In the genomic region with DNA sequence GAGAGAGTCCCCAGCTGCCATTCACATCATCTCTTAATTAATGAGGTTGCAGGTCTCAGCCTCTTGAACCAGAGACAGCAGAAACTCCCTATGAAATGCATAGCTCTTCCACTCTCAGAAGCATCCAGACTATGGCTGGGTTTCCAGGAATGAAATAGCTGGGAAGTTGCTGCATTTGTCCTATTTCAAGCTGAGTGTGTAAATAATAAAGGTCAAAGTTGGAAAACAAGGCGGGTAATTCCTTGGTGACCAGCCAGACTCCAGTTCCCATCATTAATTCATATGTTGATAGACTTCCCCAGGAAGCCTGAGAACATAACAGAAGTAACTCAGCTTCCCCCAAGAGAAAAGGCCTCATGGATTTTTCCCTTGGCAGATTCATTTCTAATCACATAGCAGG, we compare ENCODE assay signal across 14 mouse cellular contexts.
A peak's percentile ranks its signal among the peaks of the same experiment; 100 is the strongest.
DNase-seq lines count a peak whose midpoint lies in the region; ATAC-seq and TF ChIP-seq lines count a peak whose summit lies in the region.
"Had no signal": no experiment of that assay in that cellular context is flagged by ENCODE, and none has a peak within 500 bp of the region (broad histone marks: within the 10 kb centered on the region; RNA-seq: fewer than 3 reads in every experiment).

No protein-coding gene starts in this region.

- peaks cover 17% of the 10 kb centered on the region; the same call in 1 of the 2 replicates for H3K4me1 ChIP-seq in limb, embryonic 14.5 days (ENCODE audit: control insufficient read depth, insufficient read depth, low read length)
- peaks cover 40% of the 10 kb centered on the region for H3K4me1 ChIP-seq in limb, embryonic 10.5 days

- H3K4me2 ChIP-seq in limb, embryonic 14.5 days (replicated peaks; ENCODE audit: low read depth, low read length, severe bottlenecking): no peak overlapping the region

- intact Hi-C loops in gastrocnemius, postnatal 14 days (cut with DNase I; ENCODE audit: low total_unique reads): no loop called here

- H3K4me3 ChIP-seq in limb, embryonic 14.5 days (replicated peaks; ENCODE audit: low read length): no peak overlapping the region
- H3K4me3 ChIP-seq in limb, embryonic 10.5 days: no peak overlapping the region
- H3K4me3 ChIP-seq: forebrain, embryonic 10.5 days; myocyte had no signal

- no peaks in the 10 kb centered on the region for H3K36me3 ChIP-seq in limb, embryonic 14.5 days (ENCODE audit: control insufficient read depth, insufficient read depth, low read length)
- no peaks in the 10 kb centered on the region for H3K36me3 ChIP-seq in limb, embryonic 10.5 days
- H3K36me3 ChIP-seq: forebrain, embryonic 10.5 days had no signal

- H3K9me3 ChIP-seq in limb, embryonic 14.5 days (ENCODE audit: control insufficient read depth, low read length): no peaks in the 10 kb centered on the region
- no peaks in the 10 kb centered on the region for H3K9me3 ChIP-seq in limb, embryonic 10.5 days (replicated peaks)
- H3K9me3 ChIP-seq: forebrain, embryonic 10.5 days had no signal

- ATAC-seq in limb, embryonic 14.5 days (ENCODE audit: low FRiP score, low read depth): no peak
- no peak for ATAC-seq in CD4-positive, CD25-positive, alpha-beta regulatory T cell, adult 4 months

- TF ChIP-seq POLR2A in limb, embryonic 14.5 days (IDR thresholded peaks at IDR 0.05; ENCODE audit: borderline replicate concordance, extremely low read depth, insufficient read depth, insufficient read length): no peak

- H3K27ac ChIP-seq in limb, embryonic 14.5 days (replicated peaks; ENCODE audit: low read depth, low read length): no peak overlapping the region
- H3K27ac ChIP-seq in limb, embryonic 10.5 days: no peak overlapping the region
- H3K27ac ChIP-seq: forebrain, embryonic 10.5 days; macrophage had no signal

- DNase-seq in limb, embryonic 14.5 days (ENCODE audit: low spot score): peak; percentile 65
- no peak for DNase-seq in limb, embryonic 10.5 days (ENCODE audit: low spot score)
- DNase-seq in gastrocnemius, postnatal 14 days: peak; percentile 31
- DNase-seq in kidney, adult 8-10 months: peak; percentile 26 to 36
- peak; percentile 54 for DNase-seq in lung, postnatal 14 days
- no peak for DNase-seq in cerebellum, adult 11-12 months
- DNase-seq in cerebellum, adult 8-10 months: no peak
- DNase-seq: cerebellum, adult 2 months; right cerebral cortex, postnatal 4 days; thymus, postnatal 14 days had no signal

- H3K9ac ChIP-seq in limb, embryonic 14.5 days (ENCODE audit: low read depth, low read length, severe bottlenecking): no peak overlapping the region

- H3K27me3 ChIP-seq in limb, embryonic 14.5 days (ENCODE audit: control insufficient read depth, insufficient read depth, low read length): no peaks in the 10 kb centered on the region; the same call in 1 of the 2 replicates
- no peaks in the 10 kb centered on the region for H3K27me3 ChIP-seq in limb, embryonic 10.5 days (ENCODE audit: low read depth, poor library complexity, severe bottlenecking)

- WGBS in limb, embryonic 14.5 days: 51% methylated on average over 1 of the region's 1 CpGs
- 49% methylated on average over 1 of the region's 1 CpGs for WGBS in limb, embryonic 10.5 days

Comparison
In these comparisons a context has a peak if more than half of its experiments do, and no peak if none do; other contexts are left out.
1. DNase-seq: peak in limb, embryonic 14.5 days (single experiment), gastrocnemius, postnatal 14 days (single experiment), kidney, adult 8-10 months (2 of 2) and lung, postnatal 14 days (single experiment); none in limb, embryonic 10.5 days (single experiment), cerebellum, adult 11-12 months (single experiment) and cerebellum, adult 8-10 months (single experiment).